Mouse (Mus musculus): Measurements from ENCODE around the gene Alkbh8. TPM values are rescaled to one million over a fixed set of nuclear protein-coding genes. Genes with fewer than 3 reads are reported as not detected.
"Not testable (repeated sequence)": the region's sequence is repeated elsewhere in the genome, so short reads cannot be mapped to it uniquely, and the experiment has no call there.

Alkbh8 gene
- polyA plus RNA-seq, 1 experiment from 2014 or later, result 15.9 TPM

DNA sequence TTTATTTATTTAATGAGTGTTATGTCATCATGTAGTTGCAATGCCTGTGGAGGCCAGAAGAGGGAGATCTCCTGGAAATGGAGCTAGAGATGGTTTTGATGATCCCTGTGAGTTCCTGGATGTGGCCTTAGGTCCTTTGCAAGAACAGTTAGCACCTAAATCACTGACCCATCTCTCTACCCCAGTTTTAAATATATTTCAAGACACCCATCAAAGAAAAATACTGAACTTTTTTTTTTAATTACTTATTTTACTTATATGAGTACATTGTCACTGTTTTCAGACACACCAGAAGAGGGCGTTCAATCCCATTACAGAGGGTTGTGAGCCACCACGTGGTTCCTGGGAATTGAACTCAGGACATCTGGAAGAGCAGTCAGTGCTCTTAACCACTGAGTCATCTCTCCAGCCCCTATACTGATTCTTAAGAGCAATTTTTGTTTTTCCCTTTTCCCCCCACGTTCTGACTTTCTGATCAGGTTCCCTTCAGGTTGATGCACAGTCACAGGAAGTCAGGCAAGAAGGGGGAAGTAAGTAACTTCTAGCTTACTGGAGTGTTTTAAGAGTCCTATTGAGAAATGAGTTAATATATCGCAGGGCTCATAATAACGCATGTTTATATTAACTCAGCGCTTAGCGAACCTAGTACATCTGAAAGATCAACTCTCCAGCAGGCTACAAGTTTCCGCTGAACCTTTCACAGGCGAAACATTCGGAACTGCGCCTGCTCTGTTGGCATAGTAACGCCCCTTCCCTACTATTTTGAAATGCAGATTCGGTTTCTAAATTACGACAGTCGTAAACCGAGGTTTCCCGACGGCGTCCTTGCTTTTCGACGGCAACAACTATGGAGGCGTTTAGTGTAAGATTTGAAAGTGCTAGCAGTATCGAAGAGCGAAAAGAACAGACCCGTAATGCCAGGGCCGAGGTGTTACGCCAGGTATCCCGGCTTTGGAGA, 68.6 kb downstream of the Alkbh8 start, which contains the start of gene Cwf19l2:
Gene Cwf19l2, plus strand, starts transcription at position 342 of the 958 bp plus-strand sequence.
- Histone ChIP-seq H3K4me2 (ENCODE audit: low read length) (peak within 1 kb of the TSS; percentile 63), H3K9me3 (replicated peaks; ENCODE audit: low read length) (no peaks in the 10 kb centered on the region), H3K4me3 (replicated peaks; ENCODE audit: low read depth, low read length) (peak within 1 kb of the TSS; percentile 65), H3K36me3 (ENCODE audit: insufficient read depth, low read length) (no peaks in the 10 kb centered on the region), H3K27me3 (ENCODE audit: insufficient read depth, low read length) (no peaks in the 10 kb centered on the region), H3K4me1 (replicated peaks; ENCODE audit: insufficient read depth, low read length) (0 out of 2 replicates have a peak, but pooled peaks cover 2% of the 10 kb centered on the region), H3K9ac (ENCODE audit: low read depth, low read length) (peak within 1 kb of the TSS; percentile 72), H3K27ac (peak within 1 kb of the TSS; percentile 67)
- TF ChIP-seq CTCF (IDR thresholded peaks at IDR 0.05; ENCODE audit: low read depth), result peak; percentile 64
- ATAC-seq (replicated peaks; ENCODE audit: low FRiP score, low read depth), result peak; percentile 92
- DNase-seq (ENCODE audit: low spot score), result peak; percentile 97
- under 1% methylated on average over 28 of the region's 28 CpGs for WGBS

DNA sequence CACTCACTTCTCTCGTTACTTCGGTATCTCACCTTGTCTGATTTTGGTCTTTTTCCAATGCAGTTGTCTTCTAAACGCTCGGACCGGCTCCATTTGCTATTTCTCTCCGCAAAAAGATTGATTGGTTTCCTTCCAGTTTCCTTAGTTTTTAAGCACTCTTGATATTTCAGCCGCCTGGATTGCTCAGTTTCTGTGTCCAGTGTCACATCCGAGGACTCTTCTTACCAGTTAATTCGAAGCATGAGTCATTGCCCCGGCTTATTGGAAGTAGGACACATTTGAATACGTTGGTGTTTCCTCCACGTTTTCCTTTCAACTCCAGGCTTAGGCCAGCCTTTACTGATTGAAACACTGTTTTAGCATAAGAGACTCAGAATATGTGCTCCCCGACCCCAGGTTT, 69.4 kb downstream of the Alkbh8 start:
- Histone ChIP-seq H3K4me3 (replicated peaks; ENCODE audit: low read depth, low read length) (peak overlapping the region; percentile 65), H3K27me3 (ENCODE audit: insufficient read depth, low read length) (no peaks in the 10 kb centered on the region), H3K9ac (ENCODE audit: low read depth, low read length) (peak overlapping the region; percentile 72), H3K4me1 (replicated peaks; ENCODE audit: insufficient read depth, low read length) (0 out of 2 replicates have a peak, but pooled peaks cover 2% of the 10 kb centered on the region), H3K4me2 (ENCODE audit: low read length) (peak overlapping the region; percentile 63), H3K9me3 (replicated peaks; ENCODE audit: low read length) (no peaks in the 10 kb centered on the region), H3K36me3 (ENCODE audit: insufficient read depth, low read length) (no peaks in the 10 kb centered on the region), H3K27ac (peak overlapping the region; percentile 67)
- peak; percentile 43 for DNase-seq (ENCODE audit: low spot score)
- no peak for TF ChIP-seq CTCF (IDR thresholded peaks at IDR 0.05; ENCODE audit: low read depth)
- WGBS, result 1% methylated on average over 13 of the region's 13 CpGs
- ATAC-seq (replicated peaks; ENCODE audit: low FRiP score, low read depth), result no peak; the same call in 1 of the 2 replicates

GRCm38 (mm10) chr9:3439555-3440300, 104.8 kb downstream of the Alkbh8 start:
- WGBS, result 83% methylated on average over 6 of the region's 6 CpGs
- not testable (repeated sequence) for H3K4me3 ChIP-seq (replicated peaks; ENCODE audit: low read depth, low read length); ATAC-seq (replicated peaks; ENCODE audit: low FRiP score, low read depth); H3K27ac ChIP-seq; H3K4me1 ChIP-seq (replicated peaks; ENCODE audit: insufficient read depth, low read length); H3K36me3 ChIP-seq (ENCODE audit: insufficient read depth, low read length); H3K9me3 ChIP-seq (replicated peaks; ENCODE audit: low read length); H3K9ac ChIP-seq (ENCODE audit: low read depth, low read length); DNase-seq (ENCODE audit: low spot score); H3K4me2 ChIP-seq (ENCODE audit: low read length); H3K27me3 ChIP-seq (ENCODE audit: insufficient read depth, low read length)

Other genes starting within 250 kb of the Alkbh8 start
- 10.0 and 10.3 TPM in 2 replicates for gene Cwf19l2, start 68.5 kb downstream of the Alkbh8 start, polyA plus RNA-seq (2015; fragmentation: Nextera tagmentation; extraction: Ambion mirVana)
- 1.5 TPM in 2 replicates for gene Gucy1a2, start 197.6 kb downstream of the Alkbh8 start, polyA plus RNA-seq (2015; fragmentation: Nextera tagmentation; extraction: Ambion mirVana)

Data from kidney, postnatal 0 days (tissue).